Mouse (Mus musculus): ENCODE results near the gene Ppp1r9a. TPM values are rescaled to one million over a fixed set of nuclear protein-coding genes. Genes with fewer than 3 reads are reported as not detected.
"Not testable (repeated sequence)": the region's sequence is repeated elsewhere in the genome, so short reads cannot be mapped to it uniquely, and the experiment has no call there.

Ppp1r9a gene
- total RNA-seq (2014; rRNA removed), result 59.1 and 85.5 TPM in 2 replicates
- polyA plus RNA-seq (2015; fragmentation: Nextera tagmentation; extraction: Ambion mirVana), result 19.3 and 39.1 TPM in 2 replicates

DNA sequence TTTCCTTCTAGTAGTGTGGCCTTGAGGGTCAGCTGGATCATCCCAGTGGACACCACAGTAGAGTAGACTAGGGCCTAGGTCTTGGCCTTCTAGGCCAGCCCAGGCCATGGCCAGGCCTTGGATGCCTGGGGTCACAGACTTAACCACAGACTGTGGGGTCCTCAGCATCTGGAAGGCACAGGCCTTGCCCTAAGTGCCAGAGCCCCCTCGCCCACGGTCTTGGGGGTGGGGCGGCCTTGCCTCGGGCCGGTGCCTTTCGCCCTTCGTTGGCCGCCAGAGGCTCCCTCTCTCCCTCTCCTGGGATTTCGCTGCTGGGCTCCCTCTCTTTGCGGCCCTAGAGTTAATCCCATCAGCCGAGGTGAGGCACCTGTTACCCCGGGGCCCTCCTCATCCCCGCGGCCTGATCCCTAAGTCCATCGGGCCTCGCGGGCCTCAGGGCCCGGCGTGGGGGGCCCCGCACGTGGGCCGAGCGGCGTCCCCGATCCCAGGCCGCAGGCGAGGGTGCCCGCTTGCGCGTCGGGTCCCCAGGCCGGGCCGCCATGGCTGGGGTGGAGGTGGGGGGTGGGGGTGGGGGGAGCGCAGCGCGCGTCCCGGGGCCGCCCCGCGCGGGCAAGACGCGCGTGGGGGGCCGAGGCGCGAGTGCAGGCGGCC is at the start of gene Ppp1r9a:
Ppp1r9a (plus strand) TSS at position 244 of the 651 bp plus-strand sequence.
- no peaks in the 10 kb centered on the region for H3K27me3 ChIP-seq (ENCODE audit: insufficient read depth, low read length)

DNA sequence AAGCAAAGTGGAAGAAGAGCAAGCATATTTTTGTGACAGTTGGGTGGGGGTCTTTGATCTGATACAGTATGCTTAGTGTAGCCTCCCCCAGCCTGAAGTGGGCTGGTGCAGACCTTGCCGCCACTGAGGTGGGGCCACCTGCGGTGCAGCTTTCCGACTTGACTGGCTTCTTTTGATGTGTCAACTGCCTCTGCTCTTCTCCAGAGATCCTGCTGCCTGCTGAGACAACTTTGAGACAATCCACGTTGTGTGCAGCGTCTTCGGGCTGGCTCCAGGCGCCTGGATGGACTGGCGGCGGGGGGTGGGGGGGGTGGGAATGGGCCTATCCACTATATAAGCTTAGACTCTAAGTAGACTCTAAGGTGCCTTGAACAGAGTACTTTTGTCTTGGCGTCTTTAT is 47.5 kb upstream of the Ppp1r9a start:
- no peak overlapping the region for H3K27ac ChIP-seq (ENCODE audit: low read depth, low read length)
- no peak for DNase-seq
- H3K27me3 ChIP-seq (ENCODE audit: insufficient read depth, low read length), result no peaks in the 10 kb centered on the region
- 67% methylated on average over 10 of the region's 10 CpGs for WGBS
- H3K4me3 ChIP-seq (ENCODE audit: low read depth, low read length), result no peak overlapping the region
- no peak for TF ChIP-seq CTCF (IDR thresholded peaks at IDR 0.05; ENCODE audit: low read depth)
- no peaks in the 10 kb centered on the region for H3K9me3 ChIP-seq (ENCODE audit: low read length)
- H3K4me2 ChIP-seq (ENCODE audit: low read depth), result no peak overlapping the region
- no peak overlapping the region for H3K9ac ChIP-seq
- no peaks in the 10 kb centered on the region for H3K36me3 ChIP-seq (ENCODE audit: insufficient read depth)
- no peaks in the 10 kb centered on the region for H3K4me1 ChIP-seq (ENCODE audit: insufficient read depth)
- ATAC-seq, result no peak

More for the DNA sequence above, at the start of gene Ppp1r9a:
- H3K4me2 ChIP-seq (ENCODE audit: low read depth), result peak within 1 kb of the TSS; percentile 75
- under 1% methylated on average over 35 of the region's 49 CpGs for WGBS
- H3K9me3 ChIP-seq (ENCODE audit: low read length), result no peaks in the 10 kb centered on the region
- peak within 1 kb of the TSS; percentile 98 for H3K9ac ChIP-seq
- H3K27ac ChIP-seq (ENCODE audit: low read depth, low read length), result peak within 1 kb of the TSS; percentile 93
- H3K36me3 ChIP-seq (ENCODE audit: insufficient read depth), result no peaks in the 10 kb centered on the region
- peaks cover 5% of the 10 kb centered on the region; the same call in 1 of the 2 replicates for H3K4me1 ChIP-seq (ENCODE audit: insufficient read depth)
- DNase-seq (peak; percentile 69), ATAC-seq (peak; percentile 76)
- TF ChIP-seq CTCF (IDR thresholded peaks at IDR 0.05; ENCODE audit: low read depth), result peak; percentile 61
- peak within 1 kb of the TSS; percentile 66 for H3K4me3 ChIP-seq (ENCODE audit: low read depth, low read length)

DNA sequence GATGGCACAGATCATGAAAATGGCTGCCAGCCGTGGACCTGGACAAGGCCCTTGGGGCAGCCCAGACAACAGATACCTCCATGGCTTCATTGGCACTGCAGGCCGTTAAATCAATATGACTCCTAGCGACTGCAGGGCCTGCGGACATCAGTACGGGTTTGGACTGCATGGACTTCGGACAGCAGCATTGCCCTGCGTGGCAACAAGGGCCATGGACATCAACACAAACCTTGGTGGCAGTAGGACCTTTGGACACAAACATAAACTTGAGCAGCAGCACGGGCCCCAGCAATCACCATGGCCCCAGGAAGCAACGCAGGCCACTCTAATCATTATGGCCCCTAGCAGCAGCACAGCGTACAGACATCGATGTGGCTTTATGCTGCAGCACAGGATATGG is 45.8 kb upstream of the Ppp1r9a start:
- Histone ChIP-seq H3K27ac (ENCODE audit: low read depth, low read length) (no peak overlapping the region), H3K4me3 (ENCODE audit: low read depth, low read length) (no peak overlapping the region), H3K4me1 (ENCODE audit: insufficient read depth) (no peaks in the 10 kb centered on the region), H3K9me3 (ENCODE audit: low read length) (no peaks in the 10 kb centered on the region), H3K36me3 (ENCODE audit: insufficient read depth) (no peaks in the 10 kb centered on the region), H3K9ac (no peak overlapping the region), H3K4me2 (ENCODE audit: low read depth) (no peak overlapping the region), H3K27me3 (ENCODE audit: insufficient read depth, low read length) (no peaks in the 10 kb centered on the region)
- DNase-seq (no peak), ATAC-seq (no peak)
- TF ChIP-seq CTCF (IDR thresholded peaks at IDR 0.05; ENCODE audit: low read depth), result no peak
- WGBS, result 97% methylated on average over 11 of the region's 11 CpGs

DNA sequence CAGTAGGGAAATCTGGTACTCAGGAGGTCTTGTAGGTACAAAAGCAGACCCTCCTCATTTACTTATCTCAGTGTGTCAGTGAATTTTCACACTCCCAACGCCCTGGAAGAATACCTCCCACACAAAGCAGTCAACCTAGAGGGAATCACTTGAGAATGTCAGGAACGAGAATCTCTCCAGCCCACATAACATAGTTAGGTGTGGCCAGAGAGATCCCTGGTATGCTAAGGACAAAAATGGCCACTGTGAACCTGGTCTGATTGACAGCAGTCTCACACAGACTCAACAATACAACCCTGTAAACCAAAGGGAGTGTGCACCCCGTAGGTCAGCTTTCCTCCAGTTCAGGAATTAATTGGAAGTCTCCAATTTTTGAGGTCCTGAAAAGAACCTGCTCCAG is 18.4 kb upstream of the Ppp1r9a start:
- Histone ChIP-seq H3K27ac (ENCODE audit: low read depth, low read length) (no peak overlapping the region), H3K4me2 (ENCODE audit: low read depth) (no peak overlapping the region), H3K27me3 (ENCODE audit: insufficient read depth, low read length) (no peaks in the 10 kb centered on the region), H3K9ac (no peak overlapping the region), H3K4me1 (ENCODE audit: insufficient read depth) (no peaks in the 10 kb centered on the region), H3K9me3 (ENCODE audit: low read length) (no peaks in the 10 kb centered on the region), H3K36me3 (ENCODE audit: insufficient read depth) (no peaks in the 10 kb centered on the region), H3K4me3 (ENCODE audit: low read depth, low read length) (no peak overlapping the region)
- 58% methylated on average over 3 of the region's 3 CpGs for WGBS
- ATAC-seq (no peak), DNase-seq (no peak)
- TF ChIP-seq CTCF (IDR thresholded peaks at IDR 0.05; ENCODE audit: low read depth), result no peak

DNA sequence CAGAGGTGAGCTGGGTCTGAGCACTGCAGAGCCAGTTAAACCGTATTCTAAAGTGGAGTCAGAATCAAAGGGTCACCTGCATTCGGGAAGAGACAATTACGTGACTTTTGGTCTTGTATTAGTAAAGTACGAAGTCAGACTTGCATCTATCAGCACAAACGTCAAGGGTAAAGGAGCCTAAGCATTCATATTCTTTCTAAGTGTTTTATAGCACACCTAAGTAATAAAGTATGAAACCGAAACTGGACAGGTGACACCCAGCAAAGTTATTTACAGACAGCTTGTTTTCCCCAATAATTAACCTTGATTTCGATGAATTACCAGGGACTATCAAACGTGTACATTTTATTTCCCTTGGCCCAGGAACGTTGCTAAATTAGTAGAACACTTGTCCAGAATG is 13.2 kb upstream of the Ppp1r9a start:
- H3K27ac ChIP-seq (ENCODE audit: low read depth, low read length), result no peak overlapping the region
- H3K36me3 ChIP-seq (ENCODE audit: insufficient read depth), result no peaks in the 10 kb centered on the region
- 87% methylated on average over 9 of the region's 9 CpGs for WGBS
- DNase-seq (no peak), ATAC-seq (no peak)
- no peaks in the 10 kb centered on the region for H3K4me1 ChIP-seq (ENCODE audit: insufficient read depth)
- H3K9ac ChIP-seq, result no peak overlapping the region
- H3K9me3 ChIP-seq (ENCODE audit: low read length), result no peaks in the 10 kb centered on the region
- H3K4me2 ChIP-seq (ENCODE audit: low read depth), result no peak overlapping the region
- no peak overlapping the region for H3K4me3 ChIP-seq (ENCODE audit: low read depth, low read length)
- no peaks in the 10 kb centered on the region for H3K27me3 ChIP-seq (ENCODE audit: insufficient read depth, low read length)
- no peak for TF ChIP-seq CTCF (IDR thresholded peaks at IDR 0.05; ENCODE audit: low read depth)

DNA sequence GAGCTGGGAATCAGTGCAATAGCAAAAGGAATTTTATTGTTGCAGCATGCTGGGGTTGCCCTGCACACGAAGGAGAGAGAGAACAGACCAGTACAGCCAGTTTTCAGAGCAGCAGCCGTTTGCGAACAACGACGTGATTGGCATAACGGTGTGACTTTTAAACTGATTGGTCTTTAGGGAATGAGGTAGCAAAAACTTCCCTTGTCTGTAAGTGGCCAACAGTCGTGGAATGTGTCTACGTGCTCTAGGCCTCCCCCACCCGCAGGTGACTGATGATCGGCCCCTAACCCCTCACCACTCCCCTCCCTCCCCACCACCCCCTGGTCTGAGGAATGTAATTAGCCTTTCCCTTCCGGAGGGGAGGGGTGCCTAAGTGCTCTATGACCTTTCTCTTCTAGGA is 10.3 kb upstream of the Ppp1r9a start:
- DNase-seq, result no peak
- Histone ChIP-seq H3K9ac (no peak overlapping the region), H3K4me2 (ENCODE audit: low read depth) (no peak overlapping the region), H3K27me3 (ENCODE audit: insufficient read depth, low read length) (no peaks in the 10 kb centered on the region), H3K9me3 (ENCODE audit: low read length) (no peaks in the 10 kb centered on the region), H3K4me1 (ENCODE audit: insufficient read depth) (no peaks in the 10 kb centered on the region), H3K27ac (ENCODE audit: low read depth, low read length) (no peak overlapping the region), H3K36me3 (ENCODE audit: insufficient read depth) (no peaks in the 10 kb centered on the region), H3K4me3 (ENCODE audit: low read depth, low read length) (no peak overlapping the region)
- 60% methylated on average over 11 of the region's 11 CpGs for WGBS
- TF ChIP-seq CTCF (IDR thresholded peaks at IDR 0.05; ENCODE audit: low read depth), result no peak
- ATAC-seq, result no peak

DNA sequence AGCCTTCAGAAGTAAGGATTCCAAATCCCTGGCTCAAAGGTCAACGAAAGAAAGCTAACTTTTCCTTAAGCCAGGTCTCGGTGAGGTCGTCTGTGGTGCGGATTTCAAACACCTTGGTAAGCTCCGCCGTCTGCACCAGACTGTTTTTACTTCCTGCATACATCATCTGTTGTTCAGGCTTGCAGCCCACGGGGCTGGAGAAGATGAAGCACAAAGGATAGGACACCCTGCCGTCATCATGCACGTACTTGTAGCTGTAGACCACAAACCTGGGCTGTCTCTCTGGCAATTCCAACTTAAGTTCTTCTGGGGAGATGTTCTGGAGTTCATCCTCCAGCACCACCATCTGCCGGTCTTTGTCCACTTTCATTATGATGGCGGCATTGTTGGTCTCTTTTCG is 9.4 kb upstream of the Ppp1r9a start:
- not testable (repeated sequence) for H3K36me3 ChIP-seq (ENCODE audit: insufficient read depth); DNase-seq; H3K4me1 ChIP-seq (ENCODE audit: insufficient read depth); H3K9me3 ChIP-seq (ENCODE audit: low read length); H3K4me2 ChIP-seq (ENCODE audit: low read depth); H3K27ac ChIP-seq (ENCODE audit: low read depth, low read length); ATAC-seq; H3K27me3 ChIP-seq (ENCODE audit: insufficient read depth, low read length); H3K4me3 ChIP-seq (ENCODE audit: low read depth, low read length); H3K9ac ChIP-seq
- WGBS, result 77% methylated on average over 12 of the region's 12 CpGs

Data from forebrain, postnatal 0 days (tissue).